ENCODE assay signal across 10 mouse cellular contexts in the genomic region with DNA sequence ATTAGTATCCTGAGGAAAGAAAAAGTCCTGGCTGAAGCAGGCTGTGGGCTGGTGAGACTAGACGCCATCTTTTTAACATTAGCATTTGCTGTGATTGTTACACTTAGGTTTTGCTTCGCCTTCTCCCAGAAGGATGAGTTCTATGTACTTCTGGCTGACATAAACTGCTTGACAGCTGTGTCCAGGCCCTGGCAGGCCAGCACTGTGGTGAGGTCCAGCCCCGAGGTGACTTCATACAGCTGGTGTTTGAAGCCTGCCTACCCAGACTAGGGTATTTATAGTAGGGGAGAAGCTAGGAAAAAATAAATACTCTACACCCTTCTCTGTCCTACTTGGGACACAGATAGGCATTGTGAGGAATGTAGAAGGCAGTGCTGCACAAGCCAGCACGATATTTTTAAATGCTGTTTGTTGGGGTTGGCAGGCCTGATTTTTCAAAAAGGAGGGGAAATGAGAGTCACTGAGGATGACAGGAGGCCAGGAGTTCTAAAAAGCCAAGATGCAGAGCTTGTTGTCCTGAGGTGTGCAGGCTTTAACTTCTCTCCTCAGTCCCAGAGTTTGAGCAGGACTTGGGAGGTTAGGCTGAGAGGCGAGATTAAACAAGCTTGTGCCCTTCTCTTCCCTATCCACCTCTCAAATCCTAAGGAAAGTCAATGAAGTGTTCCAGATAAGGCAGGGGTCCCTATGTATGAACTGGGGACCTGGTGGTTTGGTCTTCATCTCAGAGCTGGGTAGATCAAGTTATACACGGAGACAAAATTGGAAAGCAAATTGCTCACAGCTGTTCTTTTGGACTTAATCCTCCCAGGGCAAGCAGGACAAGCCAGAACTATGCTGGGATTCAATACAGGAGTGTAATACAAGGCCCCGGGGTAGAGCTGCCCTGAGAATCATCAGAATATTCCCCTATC. TPM values are rescaled to one million over a fixed set of nuclear protein-coding genes. Genes with fewer than 3 reads are reported as not detected.
A peak's percentile ranks its signal among the peaks of the same experiment; 100 is the strongest.
DNase-seq lines count a peak whose midpoint lies in the region; ATAC-seq and TF ChIP-seq lines count a peak whose summit lies in the region.
"Had no signal": no experiment of that assay in that cellular context is flagged by ENCODE, and none has a peak within 500 bp of the region (broad histone marks: within the 10 kb centered on the region; RNA-seq: fewer than 3 reads in every experiment).

No protein-coding gene starts in this region.

- no peak for DNase-seq in liver, embryonic 14.5 days (ENCODE audit: low read depth in 3 of 3, low spot score in 3 of 3)
- DNase-seq in heart, embryonic 10.5 days (ENCODE audit: low spot score): peak; percentile 70
- DNase-seq in limb, embryonic 14.5 days (ENCODE audit: low spot score): no peak
- no peak for DNase-seq in spleen, postnatal 14 days (ENCODE audit: low spot score in 2 of 2)
- no peak for DNase-seq in retina, postnatal 1 day
- DNase-seq in cerebellum, adult 18-20 months: no peak
- DNase-seq: thymus, postnatal 25 days had no signal

- no peak for TF ChIP-seq EP300 in liver, embryonic 14.5 days (IDR thresholded peaks at IDR 0.05; ENCODE audit: low read depth)

- no peak for ATAC-seq in liver, embryonic 14.5 days (ENCODE audit: insufficient read depth)
- no peak for ATAC-seq in liver, embryonic 12.5 days
- peak; percentile 51 for ATAC-seq in limb, embryonic 14.5 days (ENCODE audit: low FRiP score, low read depth)
- ATAC-seq in stomach, embryonic 15.5 days (ENCODE audit: insufficient read depth, low FRiP score, low read depth): no peak
- ATAC-seq: hindbrain, postnatal 0 days had no signal

- H3K4me2 ChIP-seq in liver, embryonic 14.5 days (ENCODE audit: low read depth): 0 out of 2 replicates have a peak overlapping the region, but pooled peaks have one; percentile 9
- H3K4me2 ChIP-seq in liver, embryonic 12.5 days: no peak overlapping the region
- H3K4me2 ChIP-seq in limb, embryonic 14.5 days (replicated peaks; ENCODE audit: low read depth, low read length, severe bottlenecking): no peak overlapping the region
- no peak overlapping the region for H3K4me2 ChIP-seq in stomach, embryonic 15.5 days

- TF ChIP-seq POLR2A in limb, embryonic 14.5 days (IDR thresholded peaks at IDR 0.05; ENCODE audit: borderline replicate concordance, extremely low read depth, insufficient read depth, insufficient read length): no peak

- H3K4me3 ChIP-seq in liver, embryonic 14.5 days (ENCODE audit: insufficient read depth in 1 of 2, low read depth in 2 of 2, low read length in 2 of 2): no peak overlapping the region
- no peak overlapping the region for H3K4me3 ChIP-seq in liver, embryonic 12.5 days
- H3K4me3 ChIP-seq in heart, embryonic 10.5 days: peak overlapping the region; percentile 12; the same call in 1 of the 2 replicates
- H3K4me3 ChIP-seq in limb, embryonic 14.5 days (replicated peaks; ENCODE audit: low read length): no peak overlapping the region
- H3K4me3 ChIP-seq in stomach, embryonic 15.5 days (replicated peaks): no peak overlapping the region

- H3K36me3 ChIP-seq in liver, embryonic 14.5 days (replicated peaks; ENCODE audit: control insufficient read depth, insufficient read depth, low read depth): no peaks in the 10 kb centered on the region
- H3K36me3 ChIP-seq in liver, embryonic 12.5 days: no peaks in the 10 kb centered on the region
- no peaks in the 10 kb centered on the region for H3K36me3 ChIP-seq in heart, embryonic 10.5 days
- H3K36me3 ChIP-seq in limb, embryonic 14.5 days (ENCODE audit: control insufficient read depth, insufficient read depth, low read length): no peaks in the 10 kb centered on the region
- H3K36me3 ChIP-seq in stomach, embryonic 15.5 days: no peaks in the 10 kb centered on the region

- TF ChIP-seq CTCF in liver, embryonic 14.5 days (IDR thresholded peaks at IDR 0.05; ENCODE audit: low read depth): no peak

- peaks cover 12 to 27% of the 10 kb centered on the region in 2 experiments for H3K4me1 ChIP-seq in liver, embryonic 14.5 days (replicated peaks; ENCODE audit: control insufficient read depth in 2 of 2, insufficient read depth in 2 of 2, low read length in 1 of 2)
- peaks cover 42% of the 10 kb centered on the region for H3K4me1 ChIP-seq in liver, embryonic 12.5 days
- H3K4me1 ChIP-seq in heart, embryonic 10.5 days: peaks cover 90% of the 10 kb centered on the region
- H3K4me1 ChIP-seq in limb, embryonic 14.5 days (ENCODE audit: control insufficient read depth, insufficient read depth, low read length): peaks cover 65% of the 10 kb centered on the region
- peaks cover 22% of the 10 kb centered on the region; the same call in 1 of the 2 replicates for H3K4me1 ChIP-seq in stomach, embryonic 15.5 days

- no peaks in the 10 kb centered on the region for H3K27me3 ChIP-seq in liver, embryonic 14.5 days (ENCODE audit: control insufficient read depth, insufficient read depth, low read length)
- peaks cover 27% of the 10 kb centered on the region for H3K27me3 ChIP-seq in liver, embryonic 12.5 days (replicated peaks)
- H3K27me3 ChIP-seq in heart, embryonic 10.5 days (ENCODE audit: insufficient read depth, poor library complexity, severe bottlenecking): no peaks in the 10 kb centered on the region
- no peaks in the 10 kb centered on the region for H3K27me3 ChIP-seq in limb, embryonic 14.5 days (ENCODE audit: control insufficient read depth, insufficient read depth, low read length)
- H3K27me3 ChIP-seq in stomach, embryonic 15.5 days (replicated peaks): no peaks in the 10 kb centered on the region

- WGBS in liver, embryonic 14.5 days (ENCODE audit: insufficient replicate concordance): 56% methylated on average over 7 of the region's 7 CpGs
- WGBS in liver, embryonic 12.5 days (ENCODE audit: insufficient replicate concordance): 62% methylated on average over 7 of the region's 7 CpGs
- WGBS in heart, embryonic 10.5 days: 47% methylated on average over 7 of the region's 7 CpGs
- 59% methylated on average over 7 of the region's 7 CpGs for WGBS in limb, embryonic 14.5 days
- 43% methylated on average over 7 of the region's 7 CpGs for WGBS in stomach, embryonic 15.5 days

- H3K9me3 ChIP-seq in liver, embryonic 14.5 days (ENCODE audit: control insufficient read depth, low read length): no peaks in the 10 kb centered on the region
- H3K9me3 ChIP-seq in liver, embryonic 12.5 days (replicated peaks): no peaks in the 10 kb centered on the region
- H3K9me3 ChIP-seq in heart, embryonic 10.5 days: no peaks in the 10 kb centered on the region
- no peaks in the 10 kb centered on the region for H3K9me3 ChIP-seq in limb, embryonic 14.5 days (ENCODE audit: control insufficient read depth, low read length)
- no peaks in the 10 kb centered on the region for H3K9me3 ChIP-seq in stomach, embryonic 15.5 days

- H3K9ac ChIP-seq in liver, embryonic 14.5 days (replicated peaks): no peak overlapping the region
- H3K9ac ChIP-seq in liver, embryonic 12.5 days: no peak overlapping the region
- H3K9ac ChIP-seq in limb, embryonic 14.5 days (ENCODE audit: low read depth, low read length, severe bottlenecking): no peak overlapping the region; the same call in 1 of the 2 replicates
- no peak overlapping the region for H3K9ac ChIP-seq in stomach, embryonic 15.5 days

- H3K27ac ChIP-seq in liver, embryonic 14.5 days: no peak overlapping the region
- no peak overlapping the region for H3K27ac ChIP-seq in liver, embryonic 12.5 days
- H3K27ac ChIP-seq in heart, embryonic 10.5 days: peak overlapping the region; percentile 72
- H3K27ac ChIP-seq in limb, embryonic 14.5 days (replicated peaks; ENCODE audit: low read depth, low read length): no peak overlapping the region
- H3K27ac ChIP-seq in stomach, embryonic 15.5 days: peak overlapping the region; percentile 62; the same call in 1 of the 2 replicates
- H3K27ac ChIP-seq: hindbrain, postnatal 0 days had no signal

RNA-seq across cellular contexts. Expression of gene Abtb2, which starts 11.9 kb away (rescaled TPM):
- 1.7 and 1.8 TPM in 2 replicates for polyA plus RNA-seq in liver, embryonic 14.5 days (2012; rRNA removed)
- 1.2 and 1.7 TPM in 2 replicates for polyA plus RNA-seq in liver, embryonic 14.5 days (2014; fragmentation: Nextera tagmentation; extraction: Ambion mirVana)
- 4.1 and 4.5 TPM in 2 replicates for polyA plus RNA-seq in liver, embryonic 12.5 days (2016; fragmentation: Nextera tagmentation; extraction: Ambion mirVana)
- 19.0 and 33.2 TPM in 2 replicates for polyA plus RNA-seq in heart, embryonic 10.5 days (2016; fragmentation: Nextera tagmentation; extraction: Ambion mirVana)
- polyA plus RNA-seq in limb, embryonic 14.5 days (2012; rRNA removed): 22.7 and 32.9 TPM in 2 replicates
- polyA plus RNA-seq in limb, embryonic 14.5 days (2014; fragmentation: Nextera tagmentation; extraction: Ambion mirVana): 15.6 and 16.0 TPM in 2 replicates
- polyA plus RNA-seq in stomach, embryonic 15.5 days (2015; fragmentation: Nextera tagmentation; extraction: Ambion mirVana): 4.5 and 5.3 TPM in 2 replicates

Comparison
In these comparisons a context has a peak if more than half of its experiments do, and no peak if none do; other contexts are left out.
1. H3K27ac ChIP-seq: peak in heart, embryonic 10.5 days (single experiment) and stomach, embryonic 15.5 days (single experiment); none in liver, embryonic 14.5 days (single experiment), liver, embryonic 12.5 days (single experiment) and limb, embryonic 14.5 days (single experiment).